Mouse (Mus musculus): ENCODE data around the gene Sdhc. TPM values are rescaled to one million over a fixed set of nuclear protein-coding genes. Genes with fewer than 3 reads are reported as not detected.
A peak's percentile ranks its signal among the peaks of the same experiment; 100 is the strongest.

The Sdhc gene
- polyA plus RNA-seq, 1 experiment from 2014 or later: 259 TPM

- Histone ChIP-seq H3K4me3 (ENCODE audit: low read depth, low read length) (no peak overlapping the region), H3K36me3 (ENCODE audit: control insufficient read depth, insufficient read depth, low read length) (no peaks in the 10 kb centered on the region), H3K4me1 (replicated peaks; ENCODE audit: control insufficient read depth, insufficient read depth, low read length) (0 out of 2 replicates have a peak, but pooled peaks cover 2% of the 10 kb centered on the region), H3K27me3 (ENCODE audit: control insufficient read depth, insufficient read depth, low read length) (no peaks in the 10 kb centered on the region), H3K9me3 (ENCODE audit: control insufficient read depth, low read length) (no peaks in the 10 kb centered on the region), H3K4me2 (replicated peaks; ENCODE audit: low read depth, low read length) (no peak overlapping the region), H3K9ac (ENCODE audit: low read depth, low read length) (no peak overlapping the region), H3K27ac (ENCODE audit: low read depth, low read length) (no peak overlapping the region)
- ATAC-seq (ENCODE audit: low FRiP score) (no peak), DNase-seq (ENCODE audit: low spot score) (no peak)
- WGBS: 78% methylated on average over 4 of the region's 4 CpGs
Observed at GRCm38 (mm10) chr1:171112986-171113385, 37.4 kb downstream of the Sdhc start.

GRCm38 (mm10) chr1:171111781-171112575 lies 38.4 kb downstream of the Sdhc start:
- Histone ChIP-seq H3K27ac (ENCODE audit: low read depth, low read length) (peak overlapping the region; percentile 33; the same call in 1 of the 2 replicates), H3K27me3 (ENCODE audit: control insufficient read depth, insufficient read depth, low read length) (no peaks in the 10 kb centered on the region), H3K9ac (ENCODE audit: low read depth, low read length) (peak overlapping the region; percentile 45), H3K9me3 (ENCODE audit: control insufficient read depth, low read length) (no peaks in the 10 kb centered on the region), H3K4me3 (ENCODE audit: low read depth, low read length) (peak overlapping the region; percentile 48), H3K4me2 (replicated peaks; ENCODE audit: low read depth, low read length) (peak overlapping the region; percentile 64), H3K4me1 (replicated peaks; ENCODE audit: control insufficient read depth, insufficient read depth, low read length) (0 out of 2 replicates have a peak, but pooled peaks cover 2% of the 10 kb centered on the region), H3K36me3 (ENCODE audit: control insufficient read depth, insufficient read depth, low read length) (no peaks in the 10 kb centered on the region)
- ATAC-seq (ENCODE audit: low FRiP score) (peak; percentile 3; the same call in 1 of the 2 replicates), DNase-seq (ENCODE audit: low spot score) (peak; percentile 66)
- WGBS: 2% methylated on average over 15 of the region's 15 CpGs

GRCm38 (mm10) chr1:171111020-171111780 lies 39.2 kb downstream of the Sdhc start:
- Histone ChIP-seq H3K4me3 (ENCODE audit: low read depth, low read length) (peak overlapping the region; percentile 48), H3K4me2 (replicated peaks; ENCODE audit: low read depth, low read length) (peak overlapping the region; percentile 64), H3K27me3 (ENCODE audit: control insufficient read depth, insufficient read depth, low read length) (no peaks in the 10 kb centered on the region), H3K27ac (ENCODE audit: low read depth, low read length) (peak overlapping the region; percentile 58), H3K9me3 (ENCODE audit: control insufficient read depth, low read length) (no peaks in the 10 kb centered on the region), H3K4me1 (replicated peaks; ENCODE audit: control insufficient read depth, insufficient read depth, low read length) (0 out of 2 replicates have a peak, but pooled peaks cover 2% of the 10 kb centered on the region), H3K36me3 (ENCODE audit: control insufficient read depth, insufficient read depth, low read length) (no peaks in the 10 kb centered on the region), H3K9ac (ENCODE audit: low read depth, low read length) (peak overlapping the region; percentile 62)
- peak; percentile 91 for ATAC-seq (ENCODE audit: low FRiP score)
- WGBS: under 1% methylated on average over 38 of the region's 38 CpGs
- DNase-seq (ENCODE audit: low spot score): peak; percentile 96

GRCm38 (mm10) chr1:171110659-171111019 lies 39.8 kb downstream of the Sdhc start:
- no peak for DNase-seq (ENCODE audit: low spot score)
- Histone ChIP-seq H3K4me3 (ENCODE audit: low read depth, low read length) (peak overlapping the region; percentile 48), H3K9ac (ENCODE audit: low read depth, low read length) (peak overlapping the region; percentile 62), H3K27ac (ENCODE audit: low read depth, low read length) (peak overlapping the region; percentile 58), H3K4me1 (replicated peaks; ENCODE audit: control insufficient read depth, insufficient read depth, low read length) (0 out of 2 replicates have a peak, but pooled peaks cover 2% of the 10 kb centered on the region), H3K4me2 (replicated peaks; ENCODE audit: low read depth, low read length) (peak overlapping the region; percentile 64), H3K36me3 (ENCODE audit: control insufficient read depth, insufficient read depth, low read length) (no peaks in the 10 kb centered on the region), H3K9me3 (ENCODE audit: control insufficient read depth, low read length) (no peaks in the 10 kb centered on the region), H3K27me3 (ENCODE audit: control insufficient read depth, insufficient read depth, low read length) (no peaks in the 10 kb centered on the region)
- peak; percentile 62 for ATAC-seq (ENCODE audit: low FRiP score)
- WGBS: 9% methylated on average over 15 of the region's 15 CpGs

- Histone ChIP-seq H3K9me3 (ENCODE audit: control insufficient read depth, low read length) (no peaks in the 10 kb centered on the region), H3K27me3 (ENCODE audit: control insufficient read depth, insufficient read depth, low read length) (no peaks in the 10 kb centered on the region), H3K9ac (ENCODE audit: low read depth, low read length) (no peak overlapping the region), H3K36me3 (ENCODE audit: control insufficient read depth, insufficient read depth, low read length) (no peaks in the 10 kb centered on the region), H3K4me2 (replicated peaks; ENCODE audit: low read depth, low read length) (no peak overlapping the region), H3K27ac (ENCODE audit: low read depth, low read length) (no peak overlapping the region), H3K4me3 (ENCODE audit: low read depth, low read length) (no peak overlapping the region), H3K4me1 (replicated peaks; ENCODE audit: control insufficient read depth, insufficient read depth, low read length) (0 out of 2 replicates have a peak, but pooled peaks cover 2% of the 10 kb centered on the region)
- DNase-seq (ENCODE audit: low spot score) (no peak), ATAC-seq (ENCODE audit: low FRiP score) (no peak)
- WGBS: 31% methylated on average over 9 of the region's 9 CpGs
Observed at GRCm38 (mm10) chr1:171109620-171110019, 40.8 kb downstream of the Sdhc start.

GRCm38 (mm10) chr1:171105226-171105625 lies 45.2 kb downstream of the Sdhc start:
- Histone ChIP-seq H3K4me3 (ENCODE audit: low read depth, low read length) (no peak overlapping the region), H3K36me3 (ENCODE audit: control insufficient read depth, insufficient read depth, low read length) (no peaks in the 10 kb centered on the region)

GRCm38 (mm10) chr1:171103179-171103840 lies 47.1 kb downstream of the Sdhc start:
- Histone ChIP-seq H3K27me3 (ENCODE audit: control insufficient read depth, insufficient read depth, low read length) (no peaks in the 10 kb centered on the region), H3K4me1 (replicated peaks; ENCODE audit: control insufficient read depth, insufficient read depth, low read length) (no peaks in the 10 kb centered on the region), H3K9ac (ENCODE audit: low read depth, low read length) (0 out of 2 replicates have a peak overlapping the region, but pooled peaks have one; percentile 33), H3K4me2 (replicated peaks; ENCODE audit: low read depth, low read length) (peak overlapping the region; percentile 49), H3K4me3 (ENCODE audit: low read depth, low read length) (peak overlapping the region; percentile 71), H3K36me3 (ENCODE audit: control insufficient read depth, insufficient read depth, low read length) (no peaks in the 10 kb centered on the region), H3K9me3 (ENCODE audit: control insufficient read depth, low read length) (no peaks in the 10 kb centered on the region), H3K27ac (ENCODE audit: low read depth, low read length) (no peak overlapping the region)
- ATAC-seq (ENCODE audit: low FRiP score) (no peak; the same call in none of the 2 replicates), DNase-seq (ENCODE audit: low spot score) (no peak)
- 11% methylated on average over 10 of the region's 10 CpGs for WGBS

More at GRCm38 (mm10) chr1:171105226-171105625, 45.2 kb downstream of the Sdhc start:
- Histone ChIP-seq H3K4me2 (replicated peaks; ENCODE audit: low read depth, low read length) (no peak overlapping the region), H3K27ac (ENCODE audit: low read depth, low read length) (no peak overlapping the region), H3K4me1 (replicated peaks; ENCODE audit: control insufficient read depth, insufficient read depth, low read length) (no peaks in the 10 kb centered on the region), H3K9me3 (ENCODE audit: control insufficient read depth, low read length) (no peaks in the 10 kb centered on the region), H3K9ac (ENCODE audit: low read depth, low read length) (no peak overlapping the region), H3K27me3 (ENCODE audit: control insufficient read depth, insufficient read depth, low read length) (no peaks in the 10 kb centered on the region)
- WGBS: 73% methylated on average over 6 of the region's 6 CpGs
- ATAC-seq (ENCODE audit: low FRiP score) (no peak), DNase-seq (ENCODE audit: low spot score) (no peak)

GRCm38 (mm10) chr1:171102547-171103177 lies 47.7 kb downstream of the Sdhc start:
- Histone ChIP-seq H3K4me2 (replicated peaks; ENCODE audit: low read depth, low read length) (peak overlapping the region; percentile 55), H3K27me3 (ENCODE audit: control insufficient read depth, insufficient read depth, low read length) (no peaks in the 10 kb centered on the region), H3K27ac (ENCODE audit: low read depth, low read length) (no peak overlapping the region), H3K4me1 (replicated peaks; ENCODE audit: control insufficient read depth, insufficient read depth, low read length) (no peaks in the 10 kb centered on the region), H3K9ac (ENCODE audit: low read depth, low read length) (0 out of 2 replicates have a peak overlapping the region, but pooled peaks have one; percentile 51), H3K36me3 (ENCODE audit: control insufficient read depth, insufficient read depth, low read length) (no peaks in the 10 kb centered on the region), H3K4me3 (ENCODE audit: low read depth, low read length) (peak overlapping the region; percentile 71), H3K9me3 (ENCODE audit: control insufficient read depth, low read length) (no peaks in the 10 kb centered on the region)
- WGBS: under 1% methylated on average over 35 of the region's 35 CpGs
- ATAC-seq (ENCODE audit: low FRiP score): peak; percentile 96
- DNase-seq (ENCODE audit: low spot score): peak; percentile 94

Measured in hindbrain, embryonic 11.5 days (tissue).